Mouse (Mus musculus): ENCODE data around the gene Sall2. TPM values are rescaled to one million over a fixed set of nuclear protein-coding genes. Genes with fewer than 3 reads are reported as not detected.

The Sall2 gene
- total RNA-seq (2012; rRNA removed) (not detected in 2 replicates), polyA plus RNA-seq (2012; ENCODE audit: insufficient read depth in 1 of 2, insufficient read length in 2 of 2, low read depth in 1 of 2, low replicate concordance in 2 of 2, missing spikeins in 1 of 2) (not detected)

- H3K27ac ChIP-seq (ENCODE audit: control insufficient read depth, low read depth, low read length): no peak within 1 kb of the TSS
- H3K4me1 ChIP-seq (ENCODE audit: control insufficient read depth in 1 of 2, insufficient read depth in 2 of 2, low read length in 2 of 2): no peaks in the 10 kb centered on the region
- H3K9ac ChIP-seq (ENCODE audit: control insufficient read depth, low read depth, low read length, poor library complexity, severe bottlenecking): no peak within 1 kb of the TSS
- H3K4me3 ChIP-seq (ENCODE audit: control insufficient read depth in 1 of 2, insufficient read depth in 1 of 2, low read depth in 2 of 2, low read length in 2 of 2): no peak within 1 kb of the TSS
- DNase-seq (ENCODE audit: low read depth, low spot score): no peak
- no peaks in the 10 kb centered on the region for H3K79me2 ChIP-seq (ENCODE audit: control insufficient read depth, insufficient read depth, low read length, poor library complexity)
- TF ChIP-seq KAT2A (conservative IDR thresholded peaks at IDR 0.05; ENCODE audit: low read depth, low read length): no peak
- no peak for TF ChIP-seq TCF12 (IDR thresholded peaks at IDR 0.05; ENCODE audit: low read depth, low read length)
- no peak for TF ChIP-seq ZMIZ1 (IDR thresholded peaks at IDR 0.05; ENCODE audit: low read depth, low read length)
- TF ChIP-seq MXI1 (IDR thresholded peaks at IDR 0.05; ENCODE audit: low read depth, low read length): no peak
- TF ChIP-seq SIN3A (IDR thresholded peaks at IDR 0.05; ENCODE audit: low read length): no peak
- TF ChIP-seq JUND (IDR thresholded peaks at IDR 0.05; ENCODE audit: low read depth, low read length): no peak
- TF ChIP-seq CHD1 (IDR thresholded peaks at IDR 0.05; ENCODE audit: low read depth, low read length): no peak
- no peak for TF ChIP-seq RCOR1 (IDR thresholded peaks at IDR 0.05; ENCODE audit: low read depth, low read length)
- H3K9me3 ChIP-seq (replicated peaks; ENCODE audit: insufficient read depth, low read length): no peaks in the 10 kb centered on the region
- no peaks in the 10 kb centered on the region for H3K36me3 ChIP-seq (ENCODE audit: control insufficient read depth in 1 of 2, insufficient read depth in 2 of 2, low read length in 2 of 2)
- H3K27me3 ChIP-seq (ENCODE audit: control insufficient read depth in 1 of 2, insufficient read depth in 2 of 2, low read length in 2 of 2): peaks cover 15 to 42% of the 10 kb centered on the region in 2 experiments
Observed at GRCm38 (mm10) chr14:52327910-52328812, at the start of gene Sall2. Gene Sall2 (minus strand): TSS chr14:52328762.

DNA sequence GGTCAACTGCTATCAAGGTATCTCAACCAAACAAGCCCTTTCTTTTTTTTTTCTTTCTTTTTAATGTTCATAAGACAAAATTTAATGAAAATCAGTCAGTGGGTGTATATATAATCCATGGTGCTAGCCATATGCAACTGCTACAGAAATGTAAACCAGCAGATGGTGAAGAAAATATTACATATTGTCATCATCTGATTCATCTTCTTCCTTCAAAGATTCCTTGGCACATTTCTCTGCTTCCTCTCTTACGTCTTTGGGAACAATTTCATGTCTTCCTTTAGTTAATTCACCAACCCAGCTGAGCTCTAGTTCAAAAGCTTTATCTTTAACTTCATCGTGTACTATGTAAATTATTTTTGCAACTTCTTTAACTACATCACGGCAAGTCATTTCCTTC is 40.2 kb upstream of the Sall2 start:
- Histone ChIP-seq H3K36me3 (ENCODE audit: control insufficient read depth in 1 of 2, insufficient read depth in 2 of 2, low read length in 2 of 2) (no peaks in the 10 kb centered on the region), H3K27ac (ENCODE audit: control insufficient read depth, low read depth, low read length) (no peak overlapping the region), H3K4me3 (ENCODE audit: control insufficient read depth in 1 of 2, insufficient read depth in 1 of 2, low read depth in 2 of 2, low read length in 2 of 2) (no peak overlapping the region), H3K79me2 (ENCODE audit: control insufficient read depth, insufficient read depth, low read length, poor library complexity) (no peaks in the 10 kb centered on the region), H3K9me3 (replicated peaks; ENCODE audit: insufficient read depth, low read length) (no peaks in the 10 kb centered on the region), H3K4me1 (ENCODE audit: control insufficient read depth in 1 of 2, insufficient read depth in 2 of 2, low read length in 2 of 2) (no peaks in the 10 kb centered on the region), H3K9ac (ENCODE audit: control insufficient read depth, low read depth, low read length, poor library complexity, severe bottlenecking) (no peak overlapping the region), H3K27me3 (ENCODE audit: control insufficient read depth in 1 of 2, insufficient read depth in 2 of 2, low read length in 2 of 2) (no peaks in the 10 kb centered on the region)
- TF ChIP-seq RAD21 (IDR thresholded peaks at IDR 0.05; ENCODE audit: low read depth, low read length) (no peak), CHD1 (IDR thresholded peaks at IDR 0.05; ENCODE audit: low read depth, low read length) (no peak), MAX (IDR thresholded peaks at IDR 0.05; ENCODE audit: low read length) (no peak), ZC3H11A (IDR thresholded peaks at IDR 0.05; ENCODE audit: low read depth, low read length) (no peak), POLR2AphosphoS5 (IDR thresholded peaks at IDR 0.05; ENCODE audit: borderline replicate concordance, low read depth, low read length) (no peak), CTCF (IDR thresholded peaks at IDR 0.05 in 2 of 3, conservative IDR thresholded peaks at IDR 0.05 in 1 of 3; ENCODE audit: control insufficient read depth in 1 of 3, insufficient read depth in 1 of 3, low read depth in 2 of 3, low read length in 3 of 3, poor library complexity in 1 of 3, severe bottlenecking in 1 of 3) (no peak), GABPA (IDR thresholded peaks at IDR 0.05; ENCODE audit: low read depth, low read length) (no peak), KAT2A (conservative IDR thresholded peaks at IDR 0.05; ENCODE audit: low read depth, low read length) (no peak), E2F4 (IDR thresholded peaks at IDR 0.05; ENCODE audit: borderline replicate concordance, low read depth, low read length) (no peak), SMC3 (IDR thresholded peaks at IDR 0.05; ENCODE audit: low read depth, low read length) (no peak), ZMIZ1 (IDR thresholded peaks at IDR 0.05; ENCODE audit: low read depth, low read length) (no peak), UBTF (IDR thresholded peaks at IDR 0.05; ENCODE audit: borderline replicate concordance, insufficient read depth, low read depth, low read length) (no peak), TCF12 (IDR thresholded peaks at IDR 0.05; ENCODE audit: low read depth, low read length) (no peak), TAL1 (IDR thresholded peaks at IDR 0.05; ENCODE audit: low read length) (no peak), JUND (IDR thresholded peaks at IDR 0.05; ENCODE audit: low read depth, low read length) (no peak), BHLHE40 (IDR thresholded peaks at IDR 0.05; ENCODE audit: borderline replicate concordance, low read depth, low read length) (no peak), EP300 (IDR thresholded peaks at IDR 0.05; ENCODE audit: low read depth in 1 of 2, low read length in 2 of 2) (no peak), GATA1 (IDR thresholded peaks at IDR 0.05; ENCODE audit: low read depth, low read length) (no peak), MAZ (IDR thresholded peaks at IDR 0.05; ENCODE audit: low read depth, low read length) (no peak)
- DNase-seq (ENCODE audit: low read depth, low spot score): no peak

Data from MEL (cell line).